Mouse (Mus musculus) heart, postnatal 4 days (tissue): ENCODE measurements around the gene Spen. TPM values are rescaled to one million over a fixed set of nuclear protein-coding genes. Genes with fewer than 3 reads are reported as not detected.
A peak's percentile ranks its signal among the peaks of the same experiment; 100 is the strongest.

Source experiments
- DNase-seq: peaks from one replicate; pipeline ENCODE4 v3.0.0; 2021
- total RNA-seq, 2 experiments: library from RNA; stranded (reverse); gene quantifications; 2 replicates each; pipeline ENCODE4 v1.2.3; 2021

The Spen gene
- total RNA-seq, 2 experiments from 2014 or later = 33.7 to 34.9 TPM

DNA sequence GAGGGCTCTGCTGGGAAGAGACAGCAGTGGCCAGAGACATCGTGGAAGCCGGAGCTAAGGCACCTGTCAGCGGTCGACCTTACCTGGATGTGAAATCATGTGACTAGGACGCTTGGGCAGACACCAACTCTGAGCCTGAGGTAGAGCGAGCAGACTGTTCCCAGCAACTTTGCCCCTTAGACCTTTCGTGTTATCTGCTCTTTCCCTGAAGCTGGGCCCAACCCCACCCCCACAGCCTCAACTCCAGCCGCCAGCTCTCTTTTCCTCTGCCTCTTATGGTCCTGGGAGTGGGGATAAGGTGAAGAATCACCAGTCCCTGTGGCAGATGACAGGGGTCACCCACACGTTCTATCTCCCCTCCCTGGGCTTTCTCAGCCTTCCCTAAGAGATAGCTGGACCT is 117.5 kb downstream of the Spen start:
- DNase-seq = peak; percentile 58

DNA sequence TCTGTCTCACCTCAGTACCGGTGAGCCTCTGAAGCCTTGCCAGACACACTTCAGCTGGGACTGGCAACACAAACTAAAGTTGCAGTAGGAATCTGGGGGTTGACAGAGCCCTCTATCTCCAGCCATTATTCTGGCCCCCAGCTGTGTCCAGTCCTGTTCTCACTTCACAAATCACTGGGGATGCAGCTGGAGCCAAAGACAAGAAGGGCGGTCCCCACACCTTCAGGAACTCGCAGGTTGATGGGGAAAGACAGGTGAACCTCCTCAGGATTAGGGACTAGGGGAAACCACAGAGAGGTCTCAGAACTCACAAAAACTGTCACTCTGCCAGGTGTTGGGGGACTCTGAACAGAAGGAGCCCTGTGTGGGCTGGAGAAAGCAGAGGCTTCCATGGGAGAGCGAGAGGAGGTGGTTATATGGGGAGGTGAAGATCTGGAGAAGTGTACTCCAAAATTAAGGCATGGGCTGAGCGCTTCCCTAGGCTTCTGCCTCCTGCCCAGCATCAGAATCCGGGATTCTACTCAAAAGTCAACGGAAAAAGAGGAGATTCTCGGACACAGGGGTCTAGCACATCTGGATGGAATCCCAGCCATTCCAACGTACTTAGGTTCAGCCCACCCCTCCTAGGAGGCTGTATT is 118.1 kb downstream of the Spen start, which contains the start of gene Hspb7:
Gene Hspb7, plus strand, starts transcription at position 588 of the 638 bp plus-strand sequence.
- DNase-seq = no peak

DNA sequence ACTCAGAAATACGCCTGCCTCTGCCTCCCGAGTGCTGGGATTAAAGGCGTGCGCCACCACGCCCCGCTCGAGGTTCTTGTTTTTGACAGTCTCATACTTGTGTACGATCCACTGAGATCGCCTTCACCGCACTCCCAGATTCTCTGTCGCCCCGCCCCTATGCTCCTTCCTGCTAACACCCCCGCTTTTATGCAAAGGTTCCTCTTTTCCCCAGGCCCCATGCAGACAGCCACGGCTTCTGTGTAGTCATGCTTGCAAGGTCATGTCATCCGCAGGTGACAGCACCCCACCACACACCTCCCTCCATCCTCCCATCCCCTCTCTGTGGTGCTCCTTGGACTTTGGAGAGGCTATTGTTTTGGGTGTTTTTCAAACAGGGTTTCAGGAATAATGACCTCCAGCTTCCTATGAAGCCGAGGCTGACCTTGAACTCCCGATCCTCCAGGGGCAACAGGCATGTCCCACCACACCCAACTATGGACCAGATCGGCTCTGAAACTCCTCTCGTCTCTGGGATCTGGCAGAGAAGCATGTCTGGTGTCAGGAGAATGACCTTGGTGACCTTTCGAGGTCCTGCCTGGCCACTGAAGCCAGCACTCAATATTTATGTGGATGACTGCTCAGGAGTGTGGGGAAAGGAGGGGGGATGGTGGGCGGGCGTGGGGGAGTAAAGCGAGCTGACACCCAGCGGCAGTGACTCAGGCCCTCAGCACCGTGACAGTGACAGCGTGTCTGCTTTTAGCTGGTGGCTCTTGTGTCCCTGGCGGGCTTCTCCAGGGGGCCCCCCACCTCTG is 118.8 kb downstream of the Spen start:
- DNase-seq = peak; percentile 75

Other genes starting within 250 kb of the Spen start
- gene Epha2, start 237.4 kb downstream of the Spen start, total RNA-seq = 10 to 100 TPM; 10.1 to 10.9 TPM
- gene Fam131c, start 170.4 kb downstream of the Spen start, total RNA-seq = under 1 TPM; 0.43 to 0.62 TPM
- gene Clcnka, start 139.9 kb downstream of the Spen start, total RNA-seq = not detected
- 1 to 10 TPM in 1 of 2 experiments, under 1 TPM in 1; 0.61 to 1.3 TPM for gene Clcnkb, start 122.6 kb downstream of the Spen start, total RNA-seq
- gene Hspb7, start 117.8 kb downstream of the Spen start, total RNA-seq = 100 to 1,000 TPM; 865 to 923 TPM
- not detected for gene Srarp, start 102.5 kb downstream of the Spen start, total RNA-seq
- gene Zbtb17, start 93.9 kb downstream of the Spen start, total RNA-seq = 10 to 100 TPM; 19.2 to 21.7 TPM
- gene Fblim1, start 67.5 kb upstream of the Spen start, total RNA-seq = 100 to 1,000 TPM; 122 to 145 TPM
- 1 to 10 TPM; 3.1 to 3.2 TPM for gene Tmem82, start 80.0 kb upstream of the Spen start, total RNA-seq
- gene Slc25a34, start 85.2 kb upstream of the Spen start, total RNA-seq = 10 to 100 TPM; 32.5 to 33.6 TPM
- 10 to 100 TPM; 57.5 to 64.5 TPM for gene Plekhm2, start 126.3 kb upstream of the Spen start, total RNA-seq
- 1 to 10 TPM; 1.6 to 4.0 TPM for gene Rsc1a1, start 147.0 kb upstream of the Spen start, total RNA-seq
- gene Ddi2, start 184.8 kb upstream of the Spen start, total RNA-seq = 10 to 100 TPM; 34.9 to 36.8 TPM
- gene Agmat, start 208.1 kb upstream of the Spen start, total RNA-seq = under 1 TPM; 0.43 to 0.57 TPM